In genomic region chr3:55786835-55787486, GRCm38 (mm10) we compare ENCODE assay signal across 8 mouse cellular contexts. TPM values are rescaled to one million over a fixed set of nuclear protein-coding genes. Genes with fewer than 3 reads are reported as not detected.
DNase-seq lines count a peak whose midpoint lies in the region; ATAC-seq and TF ChIP-seq lines count a peak whose summit lies in the region.

No protein-coding gene starts in this region.

- peak overlapping the region; percentile 42 for H3K4me3 ChIP-seq in lung, embryonic 14.5 days (ENCODE audit: low read depth, low read length)
- peak overlapping the region; percentile 47 for H3K4me3 ChIP-seq in embryonic facial prominence, embryonic 14.5 days (ENCODE audit: low read depth, low read length)
- H3K4me3 ChIP-seq in limb, embryonic 13.5 days = peak overlapping the region; percentile 52
- H3K4me3 ChIP-seq in small intestine, adult 2 months (ENCODE audit: low read depth, low read length) = peak overlapping the region; percentile 54

- peak; percentile 14 for DNase-seq in lung, embryonic 14.5 days
- no peak for DNase-seq in lung, postnatal 10 days
- peak; percentile 66 for DNase-seq in embryonic facial prominence, embryonic 14.5 days (ENCODE audit: low spot score)
- DNase-seq in thymus, adult 18-20 months = no peak
- no peak for DNase-seq in testis, postnatal 10 days (ENCODE audit: low spot score)

- no peak for TF ChIP-seq POLR2A in small intestine, adult 2 months (IDR thresholded peaks at IDR 0.05; ENCODE audit: low read depth, low read length)

- no peak for ATAC-seq in lung, embryonic 14.5 days (ENCODE audit: insufficient read depth)
- ATAC-seq in embryonic facial prominence, embryonic 14.5 days (ENCODE audit: low read depth) = no peak
- no peak for ATAC-seq in limb, embryonic 13.5 days (ENCODE audit: low FRiP score, low read depth)
- ATAC-seq in inflammation-experienced regulatory T-cells, adult 6 months = no peak

- 40% methylated on average over 17 of the region's 17 CpGs for WGBS in lung, embryonic 14.5 days
- WGBS in embryonic facial prominence, embryonic 14.5 days = 16% methylated on average over 17 of the region's 17 CpGs
- 9% methylated on average over 17 of the region's 17 CpGs for WGBS in limb, embryonic 13.5 days
- WGBS in small intestine, adult 2 months = 83% methylated on average over 17 of the region's 17 CpGs

- no peaks in the 10 kb centered on the region for H3K9me3 ChIP-seq in lung, embryonic 14.5 days (ENCODE audit: low read depth, low read length)
- H3K9me3 ChIP-seq in embryonic facial prominence, embryonic 14.5 days (ENCODE audit: control insufficient read depth, low read length) = no peaks in the 10 kb centered on the region
- H3K9me3 ChIP-seq in limb, embryonic 13.5 days = no peaks in the 10 kb centered on the region

- H3K27ac ChIP-seq in lung, embryonic 14.5 days (ENCODE audit: low read depth) = 0 out of 2 replicates have a peak overlapping the region, but pooled peaks have one; percentile 15
- H3K27ac ChIP-seq in embryonic facial prominence, embryonic 14.5 days (replicated peaks; ENCODE audit: low read depth, low read length) = peak overlapping the region; percentile 97
- peak overlapping the region; percentile 94 for H3K27ac ChIP-seq in limb, embryonic 13.5 days
- no peak overlapping the region for H3K27ac ChIP-seq in small intestine, adult 2 months (ENCODE audit: insufficient read depth, low read depth, low read length)

- H3K4me2 ChIP-seq in lung, embryonic 14.5 days = peak overlapping the region; percentile 77
- peak overlapping the region; percentile 87 for H3K4me2 ChIP-seq in embryonic facial prominence, embryonic 14.5 days (ENCODE audit: low read depth, low read length)
- peak overlapping the region; percentile 83 for H3K4me2 ChIP-seq in limb, embryonic 13.5 days (replicated peaks)

- H3K4me1 ChIP-seq in lung, embryonic 14.5 days (ENCODE audit: insufficient read depth) = no peaks in the 10 kb centered on the region
- H3K4me1 ChIP-seq in embryonic facial prominence, embryonic 14.5 days (ENCODE audit: control insufficient read depth, insufficient read depth, low read length) = peaks cover 6% of the 10 kb centered on the region; the same call in 1 of the 2 replicates
- H3K4me1 ChIP-seq in limb, embryonic 13.5 days = peaks cover 31% of the 10 kb centered on the region
- H3K4me1 ChIP-seq in small intestine, adult 2 months (ENCODE audit: control insufficient read depth, insufficient read depth, insufficient read length, low read length) = no peaks in the 10 kb centered on the region; the same call in 1 of the 2 replicates

- no peak for TF ChIP-seq CTCF in lung, embryonic 14.5 days (IDR thresholded peaks at IDR 0.05; ENCODE audit: low read depth)
- TF ChIP-seq CTCF in small intestine, adult 2 months (IDR thresholded peaks at IDR 0.05; ENCODE audit: extremely low read depth, insufficient read length, insufficient replicate concordance, low read depth, low read length) = no peak

- H3K36me3 ChIP-seq in lung, embryonic 14.5 days (ENCODE audit: insufficient read depth) = no peaks in the 10 kb centered on the region
- H3K36me3 ChIP-seq in embryonic facial prominence, embryonic 14.5 days (ENCODE audit: control insufficient read depth, insufficient read depth, low read length) = no peaks in the 10 kb centered on the region
- no peaks in the 10 kb centered on the region for H3K36me3 ChIP-seq in limb, embryonic 13.5 days
- H3K36me3 ChIP-seq in small intestine, adult 2 months (ENCODE audit: control insufficient read depth, insufficient read depth, low read length) = no peaks in the 10 kb centered on the region

- peak overlapping the region; percentile 66 for H3K9ac ChIP-seq in lung, embryonic 14.5 days
- H3K9ac ChIP-seq in embryonic facial prominence, embryonic 14.5 days (ENCODE audit: low read depth, low read length) = peak overlapping the region; percentile 92
- peak overlapping the region; percentile 90 for H3K9ac ChIP-seq in limb, embryonic 13.5 days

- H3K27me3 ChIP-seq in lung, embryonic 14.5 days (ENCODE audit: insufficient read depth, low read length) = peaks cover 52% of the 10 kb centered on the region
- peaks cover 9% of the 10 kb centered on the region for H3K27me3 ChIP-seq in embryonic facial prominence, embryonic 14.5 days (replicated peaks; ENCODE audit: control insufficient read depth, insufficient read depth, low read length)
- H3K27me3 ChIP-seq in limb, embryonic 13.5 days = peaks cover 5% of the 10 kb centered on the region; the same call in 1 of the 2 replicates
- H3K27me3 ChIP-seq in small intestine, adult 2 months (ENCODE audit: control insufficient read depth, insufficient read depth, low read length) = peaks cover 6% of the 10 kb centered on the region

RNA-seq across cellular contexts. Expression of gene Mab21l1, which starts 4.7 kb away (rescaled TPM):
- polyA plus RNA-seq in lung, embryonic 14.5 days (2014; fragmentation: Nextera tagmentation; extraction: Ambion mirVana) = 0.78 and 1.1 TPM in 2 replicates
- polyA plus RNA-seq in embryonic facial prominence, embryonic 14.5 days (2014; fragmentation: Nextera tagmentation; extraction: Ambion mirVana) = 21.9 and 24.6 TPM in 2 replicates
- 44.2 and 46.8 TPM in 2 replicates for polyA plus RNA-seq in limb, embryonic 13.5 days (2015; fragmentation: Nextera tagmentation; extraction: Ambion mirVana)
- 0.11 TPM in 1 of 2 replicates, not detected in the other for polyA plus RNA-seq in small intestine, adult 2 months (2012; rRNA removed)
- not detected for polyA plus RNA-seq in inflammation-experienced regulatory T-cells, adult 6 months (2017; shearing (Covaris generic))

Comparison
In these comparisons a context has a peak if more than half of its experiments do, and no peak if none do; other contexts are left out.
1. DNase-seq: peak in lung, embryonic 14.5 days (single experiment) and embryonic facial prominence, embryonic 14.5 days (single experiment); none in lung, postnatal 10 days (single experiment), thymus, adult 18-20 months (0 of 2) and testis, postnatal 10 days (single experiment).
2. RNA of gene Mab21l1, which starts 4.7 kb away (polyA plus RNA-seq): 44.2 to 46.8 TPM in limb, embryonic 13.5 days and 21.9 to 24.6 TPM in embryonic facial prominence, embryonic 14.5 days; 0.78 to 1.1 TPM in lung, embryonic 14.5 days, 0.11 TPM in small intestine, adult 2 months and not detected in inflammation-experienced regulatory T-cells, adult 6 months; every median in the first group is over 10 times any median in the second.
3. Peak in every context shown above with its lines, with median percentiles within 50 percentile points of each other: H3K4me2 ChIP-seq, H3K4me3 ChIP-seq and H3K9ac ChIP-seq.